Mouse (Mus musculus) erythroblast, embryonic 14.5 days (primary cell): ENCODE measurements around the gene Tmem109. TPM values are rescaled to one million over a fixed set of nuclear protein-coding genes. Genes with fewer than 3 reads are reported as not detected.

Experiments
- H3K27me3 ChIP-seq: 2 replicates; pipeline ENCODE4 v1.6.1; 2012; ENCODE audit warnings: inconsistent platforms; ENCODE audit not compliant: control insufficient read depth
- H3K36me3 ChIP-seq: 2 replicates; pipeline ENCODE4 v1.6.1; 2012; ENCODE audit warnings: mild to moderate bottlenecking, inconsistent platforms; ENCODE audit not compliant: control insufficient read depth
- H3K4me1 ChIP-seq: 2 replicates; pipeline ENCODE4 v1.6.1; 2012; ENCODE audit warnings: inconsistent platforms; ENCODE audit not compliant: control insufficient read depth
- H3K4me3 ChIP-seq: replicated peaks from 2 replicates; pipeline ENCODE3; 2012; ENCODE audit warnings: moderate library complexity, mild to moderate bottlenecking, inconsistent platforms
- H3K9me3 ChIP-seq: 2 replicates; pipeline ENCODE4 v1.6.1; 2012; ENCODE audit warnings: low read length, inconsistent platforms, mixed read lengths; ENCODE audit not compliant: control insufficient read depth
- GATA1 ChIP-seq: IDR thresholded peaks from 2 replicates; pipeline ENCODE4 v1.6.1; 2012; ENCODE audit warnings: low read length, inconsistent platforms, mixed read lengths
- TAL1 ChIP-seq: IDR thresholded peaks from 3 replicates; pipeline ENCODE4 v1.6.1; 2012; ENCODE audit warnings: low read length, inconsistent platforms, mixed read lengths
- polyA plus RNA-seq: library from polyadenylated mRNA; stranded (reverse); fragments of >175 nt; gene quantifications from 2 replicates; pipeline ENCODE4 v1.2.3, GENCODE M21; 2012

Gene Tmem109
- polyA plus RNA-seq, 1 experiment: 1.3 TPM

- Histone ChIP-seq H3K4me3 (peak overlapping the region; percentile 88), H3K9me3 (no peaks in the 10 kb centered on the region), H3K27me3 (no peaks in the 10 kb centered on the region), H3K4me1 (peaks cover 32% of the 10 kb centered on the region), H3K36me3 (peaks cover 48% of the 10 kb centered on the region)
- TF ChIP-seq TAL1: no peak
These were observed 15.0 kb upstream of the Tmem109 start for GRCm38 (mm10) chr19:10896849-10897248.

GRCm38 (mm10) chr19:10895708-10896107, 13.9 kb upstream of the Tmem109 start:
- Histone ChIP-seq H3K36me3 (peaks cover 37% of the 10 kb centered on the region), H3K4me1 (peaks cover 32% of the 10 kb centered on the region)

GRCm38 (mm10) chr19:10895016-10895528, 13.3 kb upstream of the Tmem109 start, which contains the start of gene Prpf19:
Prpf19 (plus strand) TSS chr19:10895231.
- Histone ChIP-seq H3K4me1 (peaks cover 32% of the 10 kb centered on the region), H3K4me3 (peak within 1 kb of the TSS; percentile 88), H3K36me3 (peaks cover 30% of the 10 kb centered on the region), H3K27me3 (no peaks in the 10 kb centered on the region), H3K9me3 (no peaks in the 10 kb centered on the region)
- TF ChIP-seq GATA1 (no peak), TAL1 (no peak)

More at GRCm38 (mm10) chr19:10895708-10896107, 13.9 kb upstream of the Tmem109 start:
- no peaks in the 10 kb centered on the region for H3K27me3 ChIP-seq
- TF ChIP-seq TAL1 (no peak), GATA1 (no peak)
- no peaks in the 10 kb centered on the region for H3K9me3 ChIP-seq
- H3K4me3 ChIP-seq: peak overlapping the region; percentile 88

GRCm38 (mm10) chr19:10892201-10892600, 10.4 kb upstream of the Tmem109 start:
- H3K4me1 ChIP-seq: peaks cover 29% of the 10 kb centered on the region
- H3K36me3 ChIP-seq: peaks cover 2% of the 10 kb centered on the region
- TF ChIP-seq GATA1 (no peak), TAL1 (no peak)
- H3K9me3 ChIP-seq: no peaks in the 10 kb centered on the region
- no peak overlapping the region for H3K4me3 ChIP-seq
- H3K27me3 ChIP-seq: no peaks in the 10 kb centered on the region

GRCm38 (mm10) chr19:10880975-10881425, 801 bp downstream of the Tmem109 start:
- TF ChIP-seq GATA1 (no peak), TAL1 (no peak)
- Histone ChIP-seq H3K36me3 (no peaks in the 10 kb centered on the region), H3K27me3 (no peaks in the 10 kb centered on the region; the same call in 1 of the 2 replicates), H3K9me3 (no peaks in the 10 kb centered on the region), H3K4me3 (peak overlapping the region; percentile 72), H3K4me1 (peaks cover 26% of the 10 kb centered on the region)

- H3K9me3 ChIP-seq: no peaks in the 10 kb centered on the region
- H3K4me3 ChIP-seq: peak overlapping the region; percentile 72
- H3K36me3 ChIP-seq: no peaks in the 10 kb centered on the region
- TF ChIP-seq TAL1: no peak
- TF ChIP-seq GATA1: no peak
- peaks cover 26% of the 10 kb centered on the region for H3K4me1 ChIP-seq
- H3K27me3 ChIP-seq: no peaks in the 10 kb centered on the region; the same call in 1 of the 2 replicates
These were observed 1.5 kb downstream of the Tmem109 start for GRCm38 (mm10) chr19:10880085-10880974.

GRCm38 (mm10) chr19:10878201-10878837, 3.5 kb downstream of the Tmem109 start:
- H3K4me1 ChIP-seq: peaks cover 26% of the 10 kb centered on the region
- H3K36me3 ChIP-seq: peaks cover 11% of the 10 kb centered on the region
- no peak overlapping the region for H3K4me3 ChIP-seq
- H3K27me3 ChIP-seq: no peaks in the 10 kb centered on the region; the same call in 1 of the 2 replicates
- TF ChIP-seq GATA1: no peak
- H3K9me3 ChIP-seq: no peaks in the 10 kb centered on the region

- H3K27me3 ChIP-seq: peaks cover 25% of the 10 kb centered on the region
- no peak for TF ChIP-seq TAL1
- no peak for TF ChIP-seq GATA1
- no peak overlapping the region for H3K4me3 ChIP-seq
- peaks cover 33% of the 10 kb centered on the region for H3K36me3 ChIP-seq
- peaks cover 5% of the 10 kb centered on the region for H3K4me1 ChIP-seq
- H3K9me3 ChIP-seq: no peaks in the 10 kb centered on the region
These were observed 10.4 kb downstream of the Tmem109 start for GRCm38 (mm10) chr19:10871328-10871961.
